Mouse (Mus musculus) forebrain, embryonic 12.5 days (tissue): ENCODE data around the gene Heca. TPM values are rescaled to one million over a fixed set of nuclear protein-coding genes. Genes with fewer than 3 reads are reported as not detected.
"Not testable (repeated sequence)": the region's sequence is repeated elsewhere in the genome, so short reads cannot be mapped to it uniquely, and the experiment has no call there.

ENCODE experiments used
- ATAC-seq: fragments of 200-750 bp; cut with Nextera tagmentation; 2 replicates; pipeline ENCODE4 v1.8.0; 2017; ENCODE audit warnings: moderate TSS enrichment; ENCODE audit not compliant: low FRiP score
- H3K27ac ChIP-seq: fragments of 300-500 bp; sonication (generic); 2 replicates; pipeline ENCODE4 v1.5.1; 2016; ENCODE audit warnings: mild to moderate bottlenecking
- H3K27me3 ChIP-seq: fragments of 300-500 bp; sonication (generic); 2 replicates; pipeline ENCODE4 v1.6.1; 2016; ENCODE audit warnings: mild to moderate bottlenecking
- H3K36me3 ChIP-seq: fragments of 300-500 bp; sonication (generic); replicated peaks from 2 replicates; pipeline ENCODE4 v1.6.1; 2016; ENCODE audit warnings: mild to moderate bottlenecking
- H3K4me1 ChIP-seq: fragments of 300-500 bp; sonication (generic); 2 replicates; pipeline ENCODE4 v1.6.1; 2016
- H3K4me2 ChIP-seq: fragments of 300-500 bp; sonication (generic); 2 replicates; pipeline ENCODE4 v1.6.1; 2016; ENCODE audit warnings: mild to moderate bottlenecking, moderate library complexity
- H3K4me3 ChIP-seq: fragments of 300-500 bp; sonication (generic); replicated peaks from 2 replicates; pipeline ENCODE4 v1.5.1; 2016; ENCODE audit warnings: mild to moderate bottlenecking
- H3K9ac ChIP-seq: fragments of 300-500 bp; sonication (generic); 2 replicates; pipeline ENCODE4 v1.6.1; 2016; ENCODE audit warnings: mild to moderate bottlenecking
- H3K9me3 ChIP-seq: fragments of 300-500 bp; sonication (generic); 2 replicates; pipeline ENCODE4 v1.6.1; 2016
- WGBS: fragments of 180-500 bp; shearing (Covaris S2); methylation state at CpG from one replicate; pipeline ENCODE4 v1.1.7; 2016; 5-methylcytosine and 5-hydroxymethylcytosine counted together
- polyA plus RNA-seq: library from polyadenylated mRNA; unstranded; fragments of >200 nt; fragmentation: Nextera tagmentation; extraction: Ambion mirVana; gene quantifications from 2 replicates; pipeline ENCODE4 v1.2.1, GENCODE M21; 2016

The Heca gene
- polyA plus RNA-seq, 1 experiment from 2014 or later: 5.7 TPM

DNA sequence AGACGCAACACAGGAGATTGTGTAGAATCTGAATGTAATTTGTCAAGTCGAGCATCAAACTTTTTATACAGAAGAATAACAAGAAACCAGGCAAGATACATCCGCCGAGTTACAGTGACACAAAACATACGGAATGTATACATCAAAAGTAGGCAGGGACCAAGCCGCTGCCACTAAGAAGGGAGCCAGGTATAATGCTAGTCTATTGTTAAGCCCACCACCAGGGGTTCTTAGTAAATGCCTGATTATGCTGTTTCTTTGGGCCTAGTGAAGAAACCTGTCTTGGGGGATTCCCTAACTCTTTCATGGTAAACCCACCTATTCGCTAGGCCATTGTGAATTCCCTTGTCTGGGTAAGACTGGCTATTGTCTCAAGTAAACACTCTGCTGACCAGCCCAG is 127.4 kb downstream of the Heca start:
- not testable (repeated sequence) for H3K4me3 ChIP-seq, H3K27ac ChIP-seq, ATAC-seq, H3K4me2 ChIP-seq, H3K9ac ChIP-seq, H3K36me3 ChIP-seq, H3K27me3 ChIP-seq, H3K4me1 ChIP-seq, H3K9me3 ChIP-seq
- 79% methylated on average over 7 of the region's 7 CpGs for WGBS

Other genes with a start within 250 kb of the Heca start
- 67.6 and 74.3 TPM in 2 replicates for gene Cited2, start 224.8 kb downstream of the Heca start, polyA plus RNA-seq
- gene Txlnb, start 151.8 kb downstream of the Heca start, polyA plus RNA-seq: 1.4 and 1.7 TPM in 2 replicates
- gene Abracl, start 75.2 kb upstream of the Heca start, polyA plus RNA-seq: 226 and 252 TPM in 2 replicates
- 12.9 and 20.3 TPM in 2 replicates for gene Reps1, start 107.8 kb upstream of the Heca start, polyA plus RNA-seq